Mouse (Mus musculus) heart, adult 2 months (tissue): Measurements from ENCODE around the gene Ncor2.

Source experiments
- CTCF ChIP-seq: fragments of 200-600 bp; IDR thresholded peaks from 2 replicates; pipeline ENCODE4 v1.8.1; 2022; ENCODE audit warnings: antibody characterized with exemption, mild to moderate bottlenecking, moderate library complexity
- EP300 ChIP-seq: fragments of 200-500 bp; IDR thresholded peaks from 2 replicates; pipeline ENCODE4 v1.6.1; 2011; ENCODE audit warnings: low read depth, low read length, control low read depth; ENCODE audit not compliant: insufficient read depth
- POLR2A ChIP-seq: fragments of 200-500 bp; IDR thresholded peaks from 2 replicates; pipeline ENCODE4 v1.6.1; 2011; ENCODE audit warnings: mild to moderate bottlenecking, low read depth, low read length, control low read depth; ENCODE audit not compliant: insufficient read depth

GRCm38 (mm10) chr5:125163441-125164050 lies 15.5 kb downstream of the Ncor2 start:
- TF ChIP-seq CTCF (no peak), POLR2A (no peak), EP300 (no peak)
